Mouse (Mus musculus) adrenal gland, postnatal 36 days (tissue): Measurements from ENCODE around the gene Rere. TPM values are rescaled to one million over a fixed set of nuclear protein-coding genes. Genes with fewer than 3 reads are reported as not detected.
"Not testable (repeated sequence)": the region's sequence is repeated elsewhere in the genome, so short reads cannot be mapped to it uniquely, and the experiment has no call there.

Experiments used
- DNase-seq, 2 experiments: peaks; one replicate each; pipeline ENCODE4 v3.0.0; 2021; ENCODE audit warnings: mixed read lengths in 1 of 2
- total RNA-seq, 2 experiments: library from RNA; stranded (reverse); gene quantifications; 2 replicates each; pipeline ENCODE4 v1.2.3; 2021

Rere gene
- total RNA-seq, 2 experiments from 2014 or later = 114 to 116 TPM

DNA sequence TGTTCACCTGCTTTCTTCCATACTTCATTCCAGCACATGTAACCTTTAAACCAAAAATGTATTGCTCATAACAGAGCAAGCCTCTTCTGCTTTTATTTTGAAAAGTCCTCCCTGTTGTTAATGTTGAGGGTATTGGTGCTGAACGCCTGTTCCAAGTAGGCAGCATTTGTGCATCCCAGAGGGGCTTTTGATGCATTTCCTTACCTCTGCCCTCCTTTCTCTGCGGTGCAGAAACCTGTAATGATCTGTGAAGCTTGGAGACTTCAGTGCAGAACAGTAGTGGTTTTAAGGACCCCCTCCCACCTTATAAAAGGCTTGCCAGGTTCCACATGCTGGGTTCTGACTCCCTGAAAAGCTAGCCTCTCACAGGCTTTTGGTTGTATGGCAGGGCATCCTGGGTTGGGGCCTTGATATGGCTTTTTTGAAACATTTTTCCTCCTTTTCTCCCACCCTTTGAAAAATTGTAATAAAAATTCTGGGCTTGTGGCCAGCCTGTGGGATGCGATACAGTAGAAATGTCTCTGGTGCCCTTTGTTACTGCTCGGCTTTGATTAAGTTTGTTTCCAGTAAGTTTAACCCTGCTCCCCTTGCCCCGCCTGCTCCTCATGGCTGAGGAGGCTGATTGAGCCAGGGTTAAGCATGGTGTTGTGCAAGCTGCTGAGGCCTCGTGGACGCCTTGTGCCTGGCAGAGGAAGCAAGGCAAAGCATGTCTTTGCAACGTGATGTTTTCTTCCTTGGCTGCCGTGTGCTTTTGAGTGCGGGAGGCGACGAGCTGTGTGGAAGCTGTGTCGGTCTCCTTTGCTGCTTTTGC lies 301.7 kb downstream of the Rere start:
- DNase-seq = peak; percentile 86

DNA sequence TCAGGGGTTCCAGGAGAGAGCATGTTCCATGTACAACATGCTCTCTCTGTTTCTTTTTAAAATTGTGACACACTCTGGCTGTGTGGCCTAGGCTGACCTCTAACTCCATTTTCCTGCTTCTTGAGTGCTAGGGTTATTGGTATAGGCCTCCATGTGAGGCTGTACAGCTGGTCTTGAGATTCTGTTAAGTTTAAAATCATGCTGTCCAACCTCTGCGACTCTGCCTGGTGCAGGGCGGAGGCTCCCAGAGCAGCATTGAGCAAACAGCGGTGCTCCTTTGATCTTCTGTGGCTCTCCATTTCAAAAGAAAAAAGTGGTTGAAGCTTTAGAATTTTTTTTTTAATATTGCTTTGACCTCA lies 302.3 kb downstream of the Rere start:
- no peak for DNase-seq

DNA sequence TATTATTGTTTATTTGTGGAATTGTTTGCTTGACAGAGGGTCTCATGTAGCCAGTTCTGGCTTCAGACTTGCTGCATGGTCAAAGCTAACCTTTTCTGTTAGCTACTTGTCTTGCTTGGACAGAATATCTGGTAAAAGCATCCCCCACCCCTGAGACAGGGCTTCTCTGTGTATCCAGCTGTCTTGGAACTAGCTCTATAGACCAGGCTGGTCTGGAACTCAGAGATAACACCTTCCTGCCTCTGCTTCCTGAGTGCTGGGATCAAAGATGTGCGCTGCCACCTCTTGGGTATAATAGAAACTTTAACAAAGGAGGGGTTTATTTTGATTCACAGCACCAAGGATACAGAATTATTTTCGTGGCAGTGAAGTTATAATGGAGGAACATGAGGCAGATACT lies 304.4 kb downstream of the Rere start:
- no peak for DNase-seq

DNA sequence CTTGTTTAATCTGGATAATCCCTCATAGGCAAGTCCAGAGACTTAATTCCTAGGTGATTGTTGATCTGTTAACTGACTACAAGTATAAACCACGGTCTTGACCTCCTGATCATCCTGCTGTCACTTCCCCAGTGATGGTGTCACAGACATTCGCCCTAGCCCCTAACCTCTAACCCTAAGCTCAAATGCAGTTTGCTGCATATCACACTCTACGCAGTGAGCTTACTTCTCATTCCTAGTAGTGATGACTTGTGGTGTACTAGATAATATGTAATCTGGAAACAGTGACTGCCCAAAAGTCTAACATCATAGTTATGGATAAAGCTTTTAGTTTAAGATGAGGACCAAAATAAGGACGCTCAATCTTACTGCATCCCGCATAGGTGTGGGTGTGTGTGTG lies 304.8 kb downstream of the Rere start:
- no peak for DNase-seq

DNA sequence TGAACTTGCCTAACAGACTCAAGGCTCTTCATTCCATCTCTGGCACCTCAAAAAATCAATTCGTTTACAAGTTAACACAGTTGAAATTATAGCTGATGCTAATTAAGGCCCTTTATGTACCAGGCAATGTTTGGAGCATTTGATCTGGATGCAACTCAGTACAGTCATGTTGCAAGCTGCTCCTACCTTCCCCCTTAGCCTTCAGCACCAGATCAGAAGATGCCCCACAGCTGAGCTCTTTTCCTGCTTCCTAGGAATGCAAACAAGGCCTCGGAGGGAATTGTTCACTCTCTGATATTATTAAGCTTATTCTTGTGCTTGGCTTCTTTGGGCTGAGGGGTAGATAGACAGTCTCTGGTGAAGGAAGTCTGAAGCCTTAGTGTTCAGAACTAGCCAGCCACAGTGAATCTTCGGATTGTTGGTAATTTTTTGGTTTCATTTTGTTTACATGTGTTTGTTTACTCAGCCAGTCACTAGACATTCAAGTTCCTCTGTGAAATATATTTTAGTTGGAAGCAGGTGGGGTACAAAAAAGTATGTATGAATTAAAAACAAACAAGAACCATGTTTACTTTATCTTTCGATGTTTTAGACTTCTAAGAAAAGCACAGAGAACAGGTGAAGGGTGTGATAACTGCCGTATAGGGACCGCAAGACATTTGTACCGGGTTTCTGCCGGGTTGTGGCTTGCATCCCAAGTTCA lies 306.3 kb downstream of the Rere start:
- no peak for DNase-seq

DNA sequence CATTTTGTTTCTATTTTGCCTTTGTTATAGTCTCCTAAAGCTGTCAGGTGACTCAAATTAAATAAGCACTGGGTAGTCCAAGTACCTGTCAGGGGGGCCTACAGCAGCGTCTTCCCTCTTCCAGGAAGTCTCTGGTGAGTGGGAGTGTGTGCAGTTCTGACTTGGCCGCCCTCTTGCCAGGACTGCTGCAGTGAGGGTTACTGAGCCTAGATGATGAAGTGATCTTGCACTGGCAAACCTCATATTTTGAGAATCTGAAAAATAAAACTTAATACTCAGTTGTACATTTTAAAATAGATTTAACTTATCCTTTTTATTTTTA lies 306.8 kb downstream of the Rere start:
- no peak for DNase-seq

DNA sequence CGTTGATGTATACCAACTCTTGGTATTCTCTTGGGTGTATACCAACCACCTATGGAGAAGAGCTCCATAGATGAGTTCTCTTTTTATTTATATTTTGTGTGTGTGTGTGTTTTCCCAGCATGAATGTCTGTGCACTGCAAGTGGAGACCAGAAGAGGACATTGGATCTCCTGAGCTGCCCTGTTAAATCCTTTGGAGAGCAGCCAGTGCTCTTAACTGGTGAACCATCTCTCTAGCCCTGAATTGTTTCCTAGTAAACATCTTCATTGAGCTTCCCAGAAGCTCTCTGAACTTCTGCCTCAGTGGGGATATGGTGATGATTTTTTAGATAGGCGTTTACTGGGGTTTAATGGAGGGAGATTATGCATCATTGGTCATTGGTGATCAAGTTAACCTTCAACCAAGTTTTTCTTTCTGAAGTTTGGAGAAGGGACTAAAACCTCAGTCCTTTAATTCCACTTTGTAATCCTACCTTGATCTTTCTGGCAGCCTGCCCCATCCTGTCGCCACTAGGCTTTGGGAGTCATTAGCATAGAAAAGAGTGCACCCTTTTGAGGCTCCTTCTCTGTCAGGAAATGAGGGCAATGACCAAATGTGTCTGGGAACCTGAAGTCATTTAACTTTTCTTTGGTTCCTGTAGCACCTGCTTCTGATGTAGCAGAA lies 309.3 kb downstream of the Rere start:
- peak in 1 of 2 experiments; percentile 39 for DNase-seq

DNA sequence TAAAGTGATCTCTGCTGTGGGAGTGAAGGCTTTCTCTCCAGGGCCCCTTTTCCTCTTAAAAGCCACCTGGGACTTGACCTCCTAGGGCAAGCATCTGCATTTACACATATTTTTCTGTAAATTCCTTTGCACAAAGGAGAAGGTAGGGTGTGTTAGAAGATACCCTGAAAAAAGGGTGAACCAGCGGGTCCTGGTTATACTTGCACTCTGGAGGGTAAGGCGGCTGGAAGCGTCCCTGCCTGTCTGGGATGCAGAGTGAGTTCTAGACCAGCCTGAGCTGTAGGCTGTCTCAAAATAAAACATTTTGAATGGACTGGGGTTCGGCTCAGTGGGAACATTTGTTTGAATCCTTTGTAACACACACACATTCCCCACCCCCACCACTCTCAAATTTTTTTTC lies 310.2 kb downstream of the Rere start:
- no peak for DNase-seq

DNA sequence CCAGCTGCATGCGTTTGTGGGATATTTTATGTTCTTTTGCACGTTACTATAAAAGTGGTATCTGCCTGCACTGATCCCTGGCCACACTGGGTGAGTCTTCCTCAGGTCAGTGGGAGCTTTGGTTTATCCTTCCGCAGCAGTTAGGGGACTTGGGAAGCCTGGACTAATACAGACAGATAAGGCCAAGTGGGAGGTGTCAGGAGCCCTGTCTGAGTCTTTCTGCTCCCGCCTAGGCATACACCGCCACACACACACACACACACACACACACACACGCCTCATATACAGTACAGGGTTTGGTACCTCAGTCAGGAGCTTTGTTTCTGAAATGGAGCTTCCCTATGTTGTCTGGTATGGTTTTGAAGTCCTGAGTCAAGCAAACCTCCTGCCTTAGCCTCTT lies 310.6 kb downstream of the Rere start:
- DNase-seq = peak in 1 of 2 experiments; percentile 21

DNA sequence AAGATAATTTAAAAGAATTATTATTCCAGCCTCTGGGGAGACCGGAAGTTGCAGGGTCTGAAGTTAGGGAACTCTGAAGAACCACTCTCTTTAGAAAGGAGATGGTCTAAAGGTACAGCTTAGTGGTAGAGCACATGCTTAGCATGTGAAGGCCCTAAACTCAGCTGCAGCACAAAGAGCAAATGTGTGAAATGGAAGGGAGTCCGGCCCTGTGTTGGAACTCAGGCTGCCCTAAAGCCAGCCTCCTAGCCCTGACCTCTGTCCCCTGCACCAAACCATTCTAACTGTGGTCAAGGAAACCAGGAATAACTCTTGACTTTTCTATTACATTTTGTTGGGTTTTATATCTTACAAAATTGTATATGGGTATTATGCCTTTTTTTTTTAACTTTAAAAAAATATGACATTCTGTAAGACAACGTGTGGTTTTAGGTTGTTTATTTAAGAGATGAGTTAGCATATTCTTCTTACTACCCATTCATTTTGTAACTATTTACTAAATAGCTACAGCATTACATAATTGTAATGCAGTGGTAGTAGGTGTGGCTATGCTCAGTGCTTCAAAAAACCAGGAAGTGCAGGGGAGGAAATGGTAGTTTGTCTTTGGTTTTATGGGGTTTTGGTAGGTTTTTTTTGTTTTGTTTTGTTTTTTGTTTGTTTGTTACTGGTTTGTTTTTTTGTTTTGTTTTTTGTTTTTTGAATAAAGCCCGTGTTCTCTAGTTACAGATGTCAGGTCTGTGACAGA lies 312.2 kb downstream of the Rere start:
- peak in 1 of 2 experiments; percentile 44 for DNase-seq

DNA sequence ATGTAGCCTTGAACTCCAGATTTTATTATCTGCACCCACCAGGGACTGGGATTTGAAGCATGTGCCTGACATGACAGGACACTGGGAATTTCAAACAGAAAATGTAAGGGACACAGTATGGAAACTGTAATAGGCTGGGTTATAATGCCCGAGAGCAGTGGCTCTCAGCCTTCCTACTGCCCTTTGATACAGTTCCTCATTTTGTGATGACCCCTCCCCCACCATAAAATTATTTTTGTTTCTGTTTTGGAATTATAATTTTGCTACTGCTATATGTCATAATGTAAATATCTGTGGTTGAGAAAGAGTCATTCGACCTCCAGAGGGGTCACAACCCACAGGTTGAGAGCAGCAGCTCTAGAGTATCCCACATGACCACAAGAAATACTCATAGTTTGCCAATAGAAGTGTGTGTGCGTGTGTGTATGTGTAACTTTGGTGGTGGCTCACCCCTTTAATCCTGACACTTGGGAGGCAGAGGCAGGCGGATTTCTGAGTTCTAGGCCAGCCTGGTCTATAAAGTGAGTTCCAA lies 312.9 kb downstream of the Rere start:
- no peak for DNase-seq

DNA sequence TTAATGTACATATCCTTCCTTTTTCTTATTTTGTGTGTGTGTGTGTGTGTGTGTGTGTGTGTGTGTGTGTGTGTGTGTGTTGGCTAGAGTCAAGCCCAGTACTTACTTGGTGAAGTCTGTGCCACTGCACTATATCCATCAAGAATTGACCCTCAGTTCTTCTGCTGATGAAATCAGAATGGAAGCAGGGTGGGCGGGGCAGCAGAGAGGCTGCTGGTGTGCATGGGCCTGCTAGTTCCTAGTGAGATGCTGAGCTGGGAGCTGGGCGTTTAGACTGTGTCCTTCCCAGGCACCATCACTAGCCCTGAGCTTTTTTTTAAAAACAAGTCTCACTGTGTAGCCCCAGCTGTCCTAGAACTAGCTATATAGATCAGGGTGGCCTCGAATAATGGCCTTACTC lies 313.6 kb downstream of the Rere start:
- peak in 1 of 2 experiments; percentile 50 for DNase-seq

DNA sequence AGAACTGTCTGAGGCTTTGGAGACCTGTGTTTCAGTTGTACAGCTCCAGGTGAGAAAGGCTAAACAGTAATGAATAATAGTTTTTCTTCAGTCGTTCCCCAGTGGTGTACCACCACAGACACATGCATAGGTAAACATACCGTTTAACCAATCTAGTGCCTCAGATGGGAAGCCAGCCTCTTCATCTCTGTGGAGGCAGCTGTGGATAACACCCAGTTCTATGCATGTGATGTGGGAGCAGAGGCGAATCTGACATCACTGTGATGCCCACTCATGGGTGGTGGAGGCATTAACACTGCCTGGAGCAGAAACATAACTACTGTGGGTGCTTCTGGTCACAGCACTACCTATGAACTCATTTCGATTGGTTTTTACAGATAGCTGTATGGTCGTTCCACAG lies 314.5 kb downstream of the Rere start:
- no peak for DNase-seq

DNA sequence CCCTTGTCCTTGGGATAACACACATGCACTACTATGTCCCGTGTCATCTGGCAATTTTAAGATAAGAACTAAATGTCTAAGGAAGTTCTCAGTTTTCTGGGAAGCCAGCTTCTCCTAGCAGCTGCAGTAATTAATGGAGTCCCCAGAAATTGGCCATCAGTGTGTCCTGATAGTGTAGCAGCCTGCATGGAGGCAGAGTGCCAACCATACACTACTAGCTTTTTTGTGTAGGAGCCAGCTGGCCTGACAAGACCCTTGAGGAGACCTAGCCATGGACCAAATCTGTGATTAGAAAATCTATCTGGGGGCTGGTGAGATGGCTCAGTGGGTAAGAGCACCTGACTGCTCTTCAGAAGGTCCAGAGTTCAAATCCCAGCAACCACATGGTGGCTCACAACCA lies 317.2 kb downstream of the Rere start:
- DNase-seq = peak in 1 of 2 experiments; percentile 42

DNA sequence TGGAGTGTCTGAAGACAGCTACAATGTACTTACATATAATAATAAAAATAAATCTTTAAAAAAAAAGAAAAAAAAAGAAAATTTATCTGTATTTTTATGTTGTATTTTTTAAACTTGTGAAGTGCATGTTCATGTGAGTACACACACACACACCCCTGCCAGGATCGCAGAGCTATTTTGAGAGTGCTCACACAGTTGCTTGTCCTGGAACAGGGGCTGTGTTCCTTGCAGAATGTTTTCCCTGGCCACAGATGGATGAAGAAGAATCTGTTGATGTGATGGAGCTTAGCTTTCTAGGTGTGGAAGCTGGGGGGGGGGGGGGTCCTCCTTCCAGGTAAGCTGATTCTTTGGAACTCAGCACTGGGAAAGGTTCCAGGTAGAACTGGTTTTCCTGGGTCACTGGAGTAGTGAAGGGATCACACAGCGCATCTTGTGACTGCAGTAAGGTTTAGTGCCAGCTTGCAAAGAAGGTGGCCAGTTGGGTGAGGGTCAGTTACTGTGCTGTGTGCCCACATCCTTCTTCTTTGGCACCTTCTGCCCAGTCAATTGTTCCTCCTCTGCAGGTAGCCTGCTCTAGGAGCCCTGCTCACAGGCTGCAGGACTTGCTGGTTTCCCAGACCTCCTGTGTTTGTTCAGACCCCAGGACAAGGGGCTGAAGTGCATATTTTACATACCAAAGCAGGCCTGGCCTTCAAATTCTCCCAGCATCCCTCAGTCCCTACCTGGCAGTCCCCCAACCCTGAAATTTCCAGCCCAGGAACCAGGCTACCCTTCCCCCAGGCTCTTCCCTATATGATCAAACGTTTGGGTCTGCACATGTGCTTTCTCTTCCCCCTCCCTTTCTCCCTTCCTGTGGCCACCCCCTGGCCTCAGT lies 317.9 kb downstream of the Rere start:
- DNase-seq = no peak

DNA sequence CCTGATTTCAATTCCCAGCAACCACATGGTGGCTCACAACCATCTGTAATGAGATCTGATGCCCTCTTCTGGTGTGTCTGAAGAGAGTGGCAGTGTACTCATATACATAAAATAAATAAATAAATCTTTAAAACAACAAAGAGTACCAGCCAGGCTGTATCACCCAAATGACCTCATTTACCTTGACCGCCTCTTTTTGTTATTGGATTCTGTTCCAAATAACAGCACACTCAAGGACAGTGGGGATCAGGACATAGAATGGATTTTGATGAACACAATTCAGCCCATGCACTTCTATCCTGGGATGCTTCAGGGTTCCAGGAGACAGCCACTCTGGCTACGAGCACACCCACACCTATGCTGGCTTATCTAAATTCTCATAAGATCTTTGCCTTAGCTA lies 319.1 kb downstream of the Rere start:
- DNase-seq = not testable (repeated sequence)

DNA sequence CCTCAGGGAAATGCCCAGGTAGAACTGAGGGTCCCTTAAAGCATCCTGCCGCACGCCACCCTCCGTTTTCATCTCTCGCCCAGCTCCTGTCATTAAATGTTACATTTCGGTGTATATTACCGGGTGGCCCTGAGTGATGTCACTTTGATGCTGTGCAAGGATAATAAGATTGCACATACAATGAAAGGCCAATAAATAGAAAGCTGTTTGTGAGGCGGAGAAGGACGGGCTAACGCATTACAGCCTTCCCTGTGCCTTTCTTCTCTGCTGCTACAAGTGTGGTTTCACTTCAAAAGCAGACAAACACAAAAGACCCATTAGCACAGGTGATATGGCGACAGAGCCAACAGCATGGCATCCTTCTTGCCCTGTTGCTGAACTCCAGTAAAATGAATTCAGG lies 320.0 kb downstream of the Rere start:
- no peak for DNase-seq

DNA sequence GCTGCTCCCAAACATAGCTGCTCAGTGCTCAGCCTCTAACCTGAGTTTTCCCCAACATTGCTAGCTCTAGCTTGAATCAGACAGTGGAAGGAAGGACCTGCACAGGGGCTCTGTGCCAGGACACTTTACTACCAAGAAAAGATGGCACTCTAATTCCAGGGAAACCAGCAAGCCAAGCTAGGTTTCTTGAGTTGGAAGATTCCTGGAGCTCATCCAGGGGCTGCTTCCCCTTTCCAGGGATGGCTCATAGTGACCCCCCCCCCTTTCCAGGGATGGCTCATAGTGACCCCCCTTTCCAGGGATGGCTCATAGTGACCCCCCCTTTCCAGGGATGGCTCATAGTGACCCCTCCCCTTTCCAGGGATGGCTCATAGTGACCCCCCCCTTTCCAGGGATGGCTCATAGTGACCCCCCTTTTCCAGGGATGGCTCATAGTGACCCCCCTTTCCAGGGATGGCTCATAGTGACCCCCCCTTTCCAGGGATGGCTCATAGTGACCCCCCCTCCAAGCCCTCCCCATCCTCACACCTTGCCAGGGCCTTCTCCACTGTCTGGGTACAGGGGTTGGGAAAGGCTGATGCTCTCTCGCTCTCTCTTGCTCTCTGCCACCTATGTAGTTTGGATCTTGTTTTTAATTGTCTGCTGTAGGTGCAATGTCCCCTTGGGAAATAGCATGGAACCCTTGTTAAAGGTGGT lies 322.1 kb downstream of the Rere start:
- DNase-seq = peak in 1 of 2 experiments; percentile 59

DNA sequence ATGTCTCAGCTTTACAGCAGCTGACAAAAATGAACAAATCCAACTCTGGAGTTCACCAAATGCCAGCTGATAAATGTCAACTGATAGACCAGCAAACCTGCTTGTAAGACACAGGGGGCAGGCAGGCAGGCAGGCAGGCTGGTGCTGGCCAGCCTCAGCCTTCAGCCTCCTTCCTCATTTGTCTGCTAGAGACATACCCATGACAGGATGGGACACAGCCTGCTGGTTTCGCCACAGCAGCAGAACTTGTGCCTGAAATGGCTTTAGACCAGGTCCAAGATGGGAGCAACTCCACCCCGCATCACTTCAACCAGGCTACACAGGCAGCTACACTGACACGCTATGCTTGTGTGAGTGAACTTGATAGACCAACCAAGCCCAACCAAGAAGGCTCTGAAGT lies 324.4 kb downstream of the Rere start:
- DNase-seq = peak in 1 of 2 experiments; percentile 23

DNA sequence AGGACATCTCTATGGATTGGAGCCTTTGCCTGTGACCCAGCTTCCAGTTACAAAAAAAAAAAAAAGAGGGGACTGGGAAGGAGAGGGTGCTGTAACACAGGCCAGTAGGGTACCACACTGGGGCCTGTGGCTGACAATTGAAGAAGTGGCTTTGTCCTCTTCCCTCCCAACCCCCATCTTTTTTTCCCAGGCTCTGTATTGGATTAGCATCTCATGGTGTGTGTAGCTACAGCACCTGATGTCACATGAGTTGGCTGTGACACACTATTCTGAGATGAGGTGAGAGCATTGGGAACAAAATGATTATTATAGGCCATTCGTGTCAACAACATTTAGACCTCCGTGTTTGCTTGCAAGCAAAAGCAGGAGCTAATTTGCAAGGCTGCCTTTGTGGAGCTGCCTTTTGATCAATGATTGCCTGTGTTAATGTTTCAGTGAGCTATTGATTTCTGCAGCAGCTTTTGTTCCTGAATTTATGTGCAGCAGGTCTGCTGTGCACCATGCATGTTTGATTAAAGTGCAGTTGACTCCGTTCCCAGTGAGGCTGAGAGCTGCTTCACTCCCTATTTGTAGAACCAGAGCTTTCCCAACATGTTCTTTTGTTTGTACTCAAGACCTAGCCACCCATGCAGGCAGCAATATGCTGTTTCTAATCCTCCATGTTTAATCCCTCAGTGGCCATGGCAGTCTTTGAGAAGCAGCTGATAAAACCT lies 325.2 kb downstream of the Rere start:
- DNase-seq = no peak
